Mouse (Mus musculus) ZHBTc4 (cell line): ENCODE data around the gene Psmd3.
"Not testable (repeated sequence)": the region's sequence is repeated elsewhere in the genome, so short reads cannot be mapped to it uniquely, and the experiment has no call there.

ENCODE experiments used
- DNase-seq: peaks from one replicate; pipeline ENCODE4 v3.0.0-alpha.2; 2011; ENCODE audit warnings: low read depth, low spot score

Psmd3 gene

GRCm38 (mm10) chr11:98688009-98688408, 5.7 kb downstream of the Psmd3 start:
- no peak for DNase-seq

GRCm38 (mm10) chr11:98693201-98693600, 10.8 kb downstream of the Psmd3 start:
- peak; percentile 90 for DNase-seq

GRCm38 (mm10) chr11:98693746-98694145, 11.4 kb downstream of the Psmd3 start:
- peak; percentile 72 for DNase-seq

- no peak for DNase-seq
These were observed 11.9 kb downstream of the Psmd3 start for GRCm38 (mm10) chr11:98694301-98694700.

- DNase-seq: no peak
These were observed 13.1 kb downstream of the Psmd3 start for GRCm38 (mm10) chr11:98695408-98695807.

GRCm38 (mm10) chr11:98696454-98697216, 14.3 kb downstream of the Psmd3 start:
- DNase-seq: peak; percentile 54

GRCm38 (mm10) chr11:98697225-98697624, 14.9 kb downstream of the Psmd3 start:
- DNase-seq: no peak

GRCm38 (mm10) chr11:98698849-98699640, 16.7 kb downstream of the Psmd3 start:
- no peak for DNase-seq

- peak; percentile 78 for DNase-seq
These were observed 17.6 kb downstream of the Psmd3 start for GRCm38 (mm10) chr11:98699911-98700310.

GRCm38 (mm10) chr11:98701213-98701670, 18.9 kb downstream of the Psmd3 start, which contains the start of gene Csf3:
TSS of gene Csf3 (plus strand) at chr11:98701263.
- DNase-seq: no peak

- no peak for DNase-seq
These were observed 20.0 kb downstream of the Psmd3 start for GRCm38 (mm10) chr11:98702323-98702722.

- DNase-seq: no peak
These were observed 22.7 kb downstream of the Psmd3 start for GRCm38 (mm10) chr11:98705021-98705420.

GRCm38 (mm10) chr11:98707401-98708281, 25.3 kb downstream of the Psmd3 start:
- DNase-seq: no peak

GRCm38 (mm10) chr11:98708282-98708956, 26.1 kb downstream of the Psmd3 start:
- DNase-seq: no peak

- no peak for DNase-seq
These were observed 26.8 kb downstream of the Psmd3 start for GRCm38 (mm10) chr11:98709001-98709741.

GRCm38 (mm10) chr11:98710416-98711045, 28.2 kb downstream of the Psmd3 start:
- peak; percentile 93 for DNase-seq

- no peak for DNase-seq
These were observed 28.7 kb downstream of the Psmd3 start for GRCm38 (mm10) chr11:98711046-98711434.

- not testable (repeated sequence) for DNase-seq
These were observed 29.7 kb downstream of the Psmd3 start for GRCm38 (mm10) chr11:98712009-98712408.

GRCm38 (mm10) chr11:98713703-98714102, 31.3 kb downstream of the Psmd3 start:
- DNase-seq: no peak

GRCm38 (mm10) chr11:98715946-98716345, 33.6 kb downstream of the Psmd3 start:
- peak; percentile 72 for DNase-seq
